Mouse (Mus musculus) left cerebral cortex, adult 11 months (tissue): Measurements from ENCODE around the gene Golph3.

Experiments
- DNase-seq: peaks from one replicate; pipeline ENCODE4 v3.0.0; 2022; ENCODE audit warnings: low spot score

The Golph3 gene

DNA sequence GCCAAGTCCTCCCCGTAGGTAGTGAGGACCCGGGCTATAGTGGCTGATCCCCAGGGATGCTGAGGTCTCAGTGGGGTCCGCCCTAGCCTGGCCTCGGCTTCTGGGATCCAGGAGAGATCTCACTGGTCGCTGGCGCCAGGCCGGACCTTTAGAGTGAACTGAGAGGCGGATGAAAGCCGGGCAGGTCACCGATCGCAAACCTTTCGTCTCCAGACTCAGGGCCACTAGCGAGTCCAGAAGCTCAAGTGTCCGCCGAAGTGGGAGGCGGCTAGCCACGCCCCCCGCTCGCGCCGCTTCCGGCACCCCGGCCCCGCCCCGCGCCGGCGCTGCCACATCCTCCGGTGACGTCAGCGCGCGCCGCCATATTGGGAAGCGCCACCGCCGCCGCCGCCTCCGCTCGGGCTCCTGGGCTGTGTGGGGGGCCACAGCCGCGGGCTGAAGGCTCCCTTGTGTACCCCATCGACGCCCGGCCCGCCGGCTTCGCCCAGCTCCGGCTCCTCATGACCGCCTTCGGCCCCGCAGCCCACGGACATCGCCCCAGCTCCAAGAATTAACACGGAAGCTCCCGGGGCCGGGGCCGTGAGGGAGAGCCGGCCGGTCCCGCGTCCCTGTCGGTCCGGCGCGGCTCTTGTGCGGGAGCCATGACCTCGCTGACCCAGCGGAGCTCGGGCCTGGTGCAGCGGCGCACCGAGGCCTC lies at the start of gene Golph3:
Gene Golph3, plus strand, starts transcription at position 360 of the 697 bp plus-strand sequence.
- DNase-seq, result peak; percentile 89

DNA sequence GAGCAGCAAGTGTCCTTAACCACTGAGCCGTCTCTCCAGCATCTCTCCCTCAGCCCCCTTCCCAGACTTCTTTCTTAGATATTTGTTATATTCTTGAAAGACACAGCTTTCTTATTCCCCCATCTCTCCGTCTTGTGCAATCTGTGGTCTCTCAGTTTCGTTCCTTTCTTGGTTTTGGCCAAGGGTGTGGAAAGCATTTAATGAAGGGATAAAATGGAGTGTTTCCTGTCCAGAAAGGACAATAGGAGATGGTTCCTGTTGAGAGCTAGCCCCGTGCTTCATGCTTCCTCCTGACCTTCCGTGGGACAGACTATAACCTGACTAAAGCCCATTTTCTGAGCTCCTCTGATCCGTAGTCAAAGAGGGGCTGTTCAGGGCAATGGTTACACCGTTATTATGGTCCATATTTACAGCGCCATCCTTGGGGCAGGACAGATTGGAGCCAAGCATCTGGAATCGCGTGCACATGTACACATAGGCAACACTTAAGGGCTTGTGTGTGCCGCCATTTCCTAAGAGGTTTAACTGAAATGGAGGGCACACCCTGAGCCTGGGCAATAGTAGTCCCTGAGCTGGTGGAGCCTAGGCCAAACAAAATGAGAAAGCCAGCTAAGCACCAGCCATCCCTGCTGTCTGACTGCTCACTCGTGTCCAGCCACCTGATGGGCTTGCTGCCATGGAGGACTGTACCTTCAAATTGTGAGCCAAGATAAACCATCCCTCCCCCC lies 47.8 kb upstream of the Golph3 start:
- no peak for DNase-seq

DNA sequence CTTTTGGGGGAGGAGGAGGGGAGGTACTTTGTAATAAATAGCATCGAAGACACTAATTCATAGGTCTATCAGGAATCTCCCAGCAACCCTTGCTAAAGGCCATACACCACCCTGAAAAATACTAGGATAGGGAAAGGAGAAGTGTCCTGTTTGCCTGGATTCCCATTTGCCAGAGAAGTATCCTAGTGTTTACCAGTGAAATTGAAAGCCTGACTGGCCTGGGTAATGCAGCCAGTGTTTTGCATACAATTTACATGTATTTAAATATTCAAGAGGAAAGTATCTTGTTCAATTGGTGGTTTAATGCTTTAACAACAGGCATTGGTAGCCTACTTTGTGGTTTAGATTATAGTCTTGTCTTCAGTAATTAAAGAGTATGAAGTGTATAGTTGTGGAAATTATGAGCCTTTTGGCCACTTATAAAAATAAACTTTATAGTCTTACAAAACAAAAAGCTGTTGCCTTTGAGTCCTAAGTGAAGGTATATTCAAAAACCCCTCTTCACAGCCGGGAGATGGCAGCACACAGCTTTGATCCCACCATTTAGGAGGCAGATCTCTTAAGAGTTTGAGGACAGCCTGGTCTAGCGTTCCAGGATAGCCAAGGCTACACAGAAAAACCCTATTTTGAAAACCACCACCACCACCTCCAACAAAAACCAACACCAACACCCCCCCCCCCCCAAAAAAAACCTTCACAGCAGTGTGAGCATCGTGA lies 47.0 kb upstream of the Golph3 start:
- no peak for DNase-seq

DNA sequence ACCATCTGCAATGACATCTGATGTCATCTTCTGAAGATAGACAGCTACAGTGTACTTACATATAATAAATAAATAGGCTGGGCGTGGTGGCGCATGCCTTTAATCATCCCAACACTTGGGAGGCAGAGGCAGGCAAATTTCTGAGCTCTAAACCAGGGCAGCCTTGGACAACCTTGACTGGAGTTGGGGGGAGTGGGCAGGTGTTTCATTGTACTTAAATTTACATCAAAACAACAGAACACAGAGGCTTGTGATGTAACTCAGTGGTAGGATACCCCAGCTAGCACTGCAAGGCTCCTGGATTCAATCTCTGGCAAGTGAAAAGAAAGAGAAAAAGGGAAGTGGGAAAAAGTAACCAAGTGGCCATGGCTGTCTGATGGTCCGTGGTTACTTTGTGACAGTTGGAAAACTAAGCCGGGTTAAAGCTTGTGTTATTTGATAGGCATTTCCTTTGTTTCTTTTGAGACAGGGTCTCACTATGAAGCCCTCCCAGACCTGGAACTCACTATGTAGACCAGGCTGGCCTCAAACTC lies 46.1 kb upstream of the Golph3 start:
- no peak for DNase-seq

DNA sequence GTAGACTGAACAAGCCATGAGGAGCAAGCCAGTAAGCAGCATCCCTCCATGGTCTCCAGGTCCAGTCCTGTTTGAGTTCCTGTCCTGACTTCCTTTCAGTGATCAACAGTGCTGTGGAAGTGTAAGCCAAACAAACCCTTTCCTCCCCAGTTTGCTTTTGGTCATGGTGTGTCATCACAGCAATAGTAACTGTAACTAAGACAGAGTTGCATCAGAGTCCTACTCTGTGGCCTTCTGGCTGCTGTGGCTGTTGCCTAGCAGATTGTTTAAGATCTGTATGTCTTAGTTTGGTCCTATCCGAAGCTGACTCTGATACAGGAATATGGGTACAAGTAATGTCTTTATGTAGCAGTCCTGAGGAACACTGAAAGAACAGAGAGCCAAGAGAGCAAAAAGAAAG lies 41.4 kb upstream of the Golph3 start:
- DNase-seq, result no peak

DNA sequence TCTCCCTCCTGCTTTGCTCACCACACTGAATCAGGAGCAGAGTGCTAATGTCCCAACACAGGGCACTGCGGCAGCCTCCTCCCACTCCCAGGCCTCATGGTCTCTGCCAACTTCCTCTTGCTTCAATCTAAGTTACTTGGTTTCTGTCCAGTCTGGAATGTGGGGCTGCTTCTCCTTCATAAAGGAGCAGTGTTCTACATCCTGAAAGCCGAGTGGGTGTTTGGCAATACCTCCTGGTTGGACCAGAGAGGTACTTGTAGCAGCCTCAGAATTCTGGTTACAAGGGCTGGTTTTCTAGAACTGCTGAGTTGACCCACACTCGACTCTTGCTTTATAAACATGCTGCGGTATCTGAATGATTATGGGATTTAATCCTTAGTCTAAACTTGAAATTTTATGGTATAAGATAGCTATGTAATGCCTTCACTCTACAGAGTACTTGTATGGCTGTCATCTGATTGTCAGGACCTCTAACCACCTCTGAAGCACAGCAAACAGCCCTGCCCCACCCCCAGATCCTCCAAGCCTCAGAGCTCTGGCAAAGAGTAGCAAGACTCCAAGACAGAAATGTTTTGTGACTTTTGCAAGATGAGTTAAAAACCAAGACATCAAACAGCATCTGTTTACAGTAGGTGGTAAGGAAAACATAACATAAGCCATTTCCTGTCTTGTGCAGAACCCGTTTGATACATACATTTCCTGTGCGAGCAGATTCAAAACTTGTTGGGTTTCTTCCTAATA lies 36.3 kb upstream of the Golph3 start:
- no peak for DNase-seq

DNA sequence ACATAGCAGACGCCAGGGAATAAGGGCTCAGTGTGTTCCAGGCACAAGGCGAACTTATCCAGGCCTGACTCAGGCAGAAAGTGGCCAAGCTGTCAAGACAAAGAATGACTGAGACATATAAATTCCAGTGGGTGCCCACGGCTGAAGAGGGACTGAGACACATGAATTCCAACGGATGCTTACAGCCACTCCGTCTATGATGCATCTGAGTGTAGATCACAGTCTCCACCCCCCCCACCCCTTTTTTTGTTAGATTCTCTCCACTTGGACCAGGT lies 35.8 kb upstream of the Golph3 start:
- no peak for DNase-seq

DNA sequence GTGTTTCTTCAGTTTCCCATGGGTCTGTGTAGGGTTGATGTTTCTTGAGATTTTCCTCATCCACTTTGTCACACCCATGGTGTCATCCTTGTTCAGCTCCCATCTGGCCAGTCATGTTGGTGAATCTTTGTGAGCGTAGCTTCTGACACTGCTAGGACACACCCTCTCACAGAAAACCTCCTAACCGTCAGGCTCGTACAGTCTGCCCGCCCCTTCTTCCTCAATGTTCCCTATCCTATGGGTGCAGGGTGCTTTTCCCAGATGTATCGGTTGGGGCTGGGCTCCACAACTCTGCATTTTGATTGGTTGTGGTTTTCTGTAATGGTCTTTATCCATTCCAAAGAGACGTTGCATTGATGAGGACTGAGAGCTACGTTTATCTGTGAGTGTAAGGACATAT lies 30.9 kb upstream of the Golph3 start:
- DNase-seq, result no peak

DNA sequence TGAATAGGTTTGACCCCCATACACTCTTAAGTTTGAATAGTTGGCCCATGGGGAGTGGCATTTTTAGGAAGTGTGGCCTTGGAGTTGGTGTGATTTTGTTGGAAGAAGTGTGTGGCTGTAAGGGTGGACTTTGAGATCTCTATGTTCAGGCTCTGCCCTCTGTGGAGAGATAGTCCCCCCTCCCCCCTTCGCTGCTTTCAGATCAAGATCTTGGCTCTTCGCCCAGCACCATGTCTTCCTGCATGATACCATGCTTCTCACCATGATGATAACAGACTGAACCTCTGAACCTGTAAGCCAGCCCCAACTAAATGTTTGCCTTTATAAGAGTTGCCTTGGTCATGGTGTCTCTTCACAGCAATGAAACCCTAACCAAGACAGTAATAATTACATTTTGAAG lies 29.5 kb upstream of the Golph3 start:
- DNase-seq, result no peak

DNA sequence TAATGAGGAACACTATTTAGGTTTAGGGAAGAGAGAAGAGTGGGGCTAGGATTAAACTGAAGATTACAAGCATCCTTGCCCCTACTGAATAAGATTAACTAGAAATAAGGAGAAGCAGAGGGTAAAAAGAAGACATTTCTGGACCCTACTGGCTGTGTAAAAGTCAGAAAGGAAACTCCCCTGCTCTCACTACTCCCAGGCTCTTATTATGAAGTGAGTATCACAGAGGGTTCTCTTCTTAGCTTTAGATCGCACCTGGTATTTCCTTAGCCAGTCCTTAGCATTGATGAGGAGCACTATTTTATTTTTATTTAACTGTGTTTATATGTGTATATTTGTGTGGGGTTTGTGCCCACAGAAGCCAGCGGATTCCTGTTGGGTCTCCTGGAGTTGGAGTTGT lies 25.0 kb upstream of the Golph3 start:
- no peak for DNase-seq

DNA sequence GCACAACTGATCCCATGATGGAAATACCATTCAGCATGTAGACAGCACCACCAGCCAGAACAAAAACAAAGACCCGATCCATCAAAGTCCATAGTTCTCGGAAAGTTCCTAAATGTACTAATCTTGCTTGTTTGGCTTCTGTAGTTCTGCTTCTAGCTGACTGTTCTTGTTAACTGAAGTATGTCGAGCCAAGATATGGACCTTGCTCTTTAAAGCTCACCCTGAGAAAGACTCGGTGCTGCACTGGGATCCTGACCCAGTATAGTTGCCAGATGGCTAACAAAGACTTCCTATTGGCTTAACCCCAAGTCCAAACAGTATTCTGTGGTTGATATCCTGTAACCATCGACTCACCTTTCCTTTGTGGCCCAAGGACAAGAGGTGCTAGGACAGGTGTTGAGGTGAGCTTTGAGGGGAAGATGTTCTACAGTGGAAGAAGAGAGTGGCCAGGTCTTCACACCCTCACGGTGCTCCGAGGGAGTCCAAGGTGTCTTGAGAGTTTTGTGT lies 23.0 kb upstream of the Golph3 start:
- no peak for DNase-seq

DNA sequence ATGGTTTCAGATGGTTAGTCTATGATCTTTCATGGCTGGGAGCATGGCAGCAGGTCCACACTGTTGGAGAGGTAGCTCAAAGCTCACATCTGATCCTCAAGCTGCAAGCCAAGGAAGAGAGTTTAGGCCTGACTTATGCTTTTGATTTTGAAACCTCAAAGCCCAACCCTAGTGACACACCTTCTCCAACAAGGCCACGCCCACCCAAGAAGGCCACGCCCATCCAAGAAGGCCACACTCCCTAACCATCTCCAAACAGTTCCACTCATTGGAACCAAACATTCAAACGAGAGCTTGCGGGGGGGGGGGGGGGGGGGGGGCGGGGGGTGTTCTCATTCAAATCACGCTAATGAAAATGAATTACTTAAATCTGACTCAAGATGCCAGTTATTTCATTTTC lies 19.5 kb upstream of the Golph3 start:
- DNase-seq, result no peak

DNA sequence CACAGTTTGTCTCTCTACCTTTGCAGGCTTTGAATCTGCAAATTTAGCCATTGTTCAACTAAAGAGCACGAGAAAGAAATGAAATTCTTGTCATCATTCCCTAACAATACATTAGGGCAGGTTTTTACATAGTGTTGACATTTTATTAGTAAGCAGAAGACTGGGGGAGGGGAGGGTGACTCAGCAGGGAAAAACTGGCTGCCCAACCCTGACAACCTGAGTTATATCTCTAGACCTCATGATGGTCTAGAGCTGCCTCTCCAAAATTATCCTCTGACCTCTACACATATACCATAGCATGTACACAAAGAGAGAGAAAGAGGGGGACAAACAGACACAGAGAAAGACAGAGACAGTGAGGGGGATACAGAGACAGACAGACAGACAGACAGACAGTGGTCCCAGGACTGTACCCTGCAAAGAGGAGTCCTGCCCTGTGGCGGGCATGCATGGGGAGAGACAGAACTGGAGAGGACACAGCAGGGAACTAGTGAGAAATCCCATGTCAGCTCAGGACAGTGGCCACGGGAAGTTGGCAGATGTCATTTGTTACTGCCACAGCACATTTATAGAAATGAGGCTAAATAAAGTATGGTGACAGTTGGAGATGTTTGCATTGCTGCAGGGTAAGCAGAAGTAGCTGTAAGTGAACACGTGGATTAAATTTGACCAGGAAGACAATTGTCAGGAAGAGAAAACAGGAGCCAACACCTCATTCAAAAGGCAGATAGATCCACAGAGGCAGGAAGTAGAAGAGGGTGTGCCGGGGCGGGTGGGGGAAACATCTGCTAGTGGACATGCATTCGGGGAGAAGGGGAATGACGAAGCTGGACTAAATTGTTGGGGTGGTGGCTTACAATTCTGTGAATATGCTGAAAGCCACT lies 14.8 kb upstream of the Golph3 start:
- DNase-seq, result no peak

DNA sequence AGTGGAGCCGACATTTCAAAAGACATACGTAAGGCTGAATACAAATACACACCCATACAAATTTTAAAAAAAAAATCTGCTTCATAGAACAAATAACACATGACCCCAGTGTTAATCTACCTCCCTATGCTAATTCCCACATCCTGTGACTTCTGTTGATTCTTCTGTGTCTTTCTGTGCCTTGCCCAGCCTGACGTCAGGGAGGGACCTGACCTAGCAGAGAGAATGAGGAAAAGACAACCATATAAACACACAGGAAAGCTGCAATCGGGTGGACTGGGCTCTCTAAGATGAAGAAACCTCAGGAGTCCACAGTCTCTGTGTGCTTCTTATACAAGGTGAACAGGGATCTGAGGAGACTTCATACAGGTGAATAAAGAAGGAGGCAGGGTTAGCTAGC lies 14.1 kb upstream of the Golph3 start:
- DNase-seq, result no peak

DNA sequence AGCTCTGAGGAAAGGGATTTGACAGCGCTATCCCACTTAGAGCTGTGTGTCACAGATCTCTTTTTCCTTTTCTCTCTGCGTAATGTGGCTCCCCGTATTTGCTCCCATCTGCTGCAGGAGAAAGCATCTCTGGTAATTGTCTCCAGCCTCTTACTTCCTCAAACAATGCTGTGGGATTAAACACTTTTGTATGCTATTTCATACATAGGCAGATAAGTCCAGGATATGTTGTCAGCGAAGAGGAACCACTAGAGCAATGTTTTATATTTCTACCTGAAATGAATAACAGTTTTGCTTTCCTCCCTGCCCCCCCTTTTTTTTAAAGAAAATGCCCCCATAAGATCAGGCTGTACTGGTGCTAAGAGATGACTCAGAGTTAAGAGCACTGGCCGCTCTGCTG lies 12.7 kb upstream of the Golph3 start:
- DNase-seq, result no peak

DNA sequence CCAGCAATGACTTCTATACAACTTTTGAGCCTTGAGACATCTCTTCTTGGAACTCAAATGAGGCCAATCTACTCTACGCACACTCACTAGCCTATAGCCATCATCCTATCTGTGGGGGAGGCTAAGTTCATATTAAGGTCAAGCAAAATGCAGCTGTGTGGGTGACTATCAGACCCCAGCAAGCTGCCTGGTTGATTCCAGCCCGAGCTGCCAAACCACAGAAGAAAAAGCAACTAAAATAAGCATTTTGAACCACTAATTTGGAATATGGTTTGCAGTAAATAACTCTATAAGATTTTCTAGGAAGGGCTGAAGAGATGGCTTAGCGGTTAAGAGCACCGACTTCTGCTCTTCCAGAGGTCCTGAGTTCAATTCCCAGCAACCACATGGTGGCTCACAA lies 10.6 kb upstream of the Golph3 start:
- no peak for DNase-seq

DNA sequence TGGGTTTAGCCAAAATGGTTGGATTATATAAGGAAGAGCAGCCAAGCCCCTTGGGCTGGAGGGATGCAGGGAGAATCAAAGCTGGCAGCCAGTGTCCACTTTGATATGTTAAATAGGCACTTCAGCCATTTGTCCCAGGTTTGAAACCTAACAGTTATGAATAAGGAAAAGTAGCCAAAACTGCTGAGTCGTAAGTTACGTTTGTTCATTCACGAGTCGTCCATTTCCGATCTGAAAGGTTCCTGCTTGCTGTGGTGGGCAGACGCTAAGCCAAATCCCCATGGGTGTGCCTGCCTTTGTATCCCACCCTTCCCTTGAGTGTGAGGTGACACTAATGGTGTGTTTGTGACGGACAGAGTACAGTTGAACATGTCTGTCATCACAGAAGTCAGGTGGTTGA lies 9.8 kb upstream of the Golph3 start:
- DNase-seq, result no peak

DNA sequence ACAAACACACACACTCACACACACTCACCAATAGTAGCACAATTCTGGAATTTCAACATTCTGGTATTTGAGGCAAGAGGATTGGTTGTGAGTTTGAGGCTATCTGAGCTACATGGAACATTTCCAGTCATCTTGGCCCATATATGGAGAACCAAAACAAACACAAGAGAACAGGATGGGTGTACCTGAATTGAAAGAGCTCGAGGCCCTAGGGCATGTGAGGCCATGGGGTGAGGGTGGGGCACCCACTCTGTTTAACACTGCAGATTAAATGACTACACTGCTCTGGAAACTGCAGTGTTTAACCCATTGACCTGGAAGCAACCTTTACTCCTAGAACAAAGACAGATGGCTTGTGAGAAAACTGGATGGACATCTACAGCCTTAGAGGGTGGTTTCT lies 8.0 kb upstream of the Golph3 start:
- DNase-seq, result no peak

DNA sequence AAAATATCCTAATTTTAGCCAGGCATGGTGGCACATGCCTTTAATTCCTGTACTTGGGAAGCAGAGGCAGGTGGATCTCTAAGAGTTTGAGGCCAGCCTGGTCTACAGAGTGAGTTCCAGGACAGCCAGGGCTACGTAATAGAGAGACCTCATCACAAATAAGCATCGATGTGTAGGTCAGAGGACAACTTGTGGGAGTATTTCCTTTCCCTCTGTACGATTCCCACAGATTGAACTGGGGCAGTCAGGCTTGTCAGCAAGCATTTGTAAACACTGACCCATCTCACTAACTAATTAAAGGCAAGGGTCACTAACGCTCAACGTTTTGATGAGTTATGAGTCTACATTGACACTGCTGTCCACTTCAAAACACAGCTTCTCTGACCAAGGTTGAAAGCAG lies 6.7 kb upstream of the Golph3 start:
- no peak for DNase-seq

DNA sequence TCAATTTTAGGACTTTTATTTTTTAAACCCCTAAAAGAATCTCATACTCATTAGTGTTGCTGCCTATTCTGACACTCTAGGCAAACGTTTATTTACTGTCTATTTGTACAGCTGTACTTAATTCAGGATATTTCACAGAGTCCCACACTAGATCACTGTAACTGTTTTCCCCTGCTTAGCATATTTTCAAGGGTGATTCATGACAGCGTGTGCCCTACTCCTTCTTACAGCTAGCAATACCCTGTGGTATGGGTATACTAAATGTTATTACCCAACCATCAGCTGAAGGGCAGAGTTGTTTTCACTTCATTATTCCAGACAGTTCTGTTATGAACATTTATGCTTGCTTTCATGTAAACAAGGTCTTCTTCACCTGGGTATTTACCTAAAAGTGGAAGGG lies 5.3 kb upstream of the Golph3 start:
- DNase-seq, result no peak

DNA sequence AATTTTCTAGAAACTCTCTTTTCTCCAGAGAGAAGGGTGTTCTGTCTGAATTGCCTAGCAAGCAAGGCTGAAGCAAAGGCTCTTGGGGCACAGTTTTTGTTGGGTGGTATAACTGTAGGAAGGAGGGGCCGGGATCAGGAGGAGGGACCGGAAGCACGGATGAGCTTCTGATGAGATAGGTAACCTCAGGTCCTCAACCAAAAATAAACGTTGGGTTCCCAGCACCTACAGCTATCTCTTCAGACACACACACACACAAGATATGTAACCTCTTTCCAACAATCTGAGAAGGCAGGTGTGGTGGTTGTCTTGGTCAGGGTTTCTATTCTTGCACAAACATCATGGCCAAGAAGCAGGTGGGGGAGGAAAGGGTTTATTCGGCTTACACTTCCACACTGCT lies 4.0 kb upstream of the Golph3 start:
- DNase-seq, result no peak
